10 mouse cellular contexts compared by ENCODE assay signal in the genomic region with DNA sequence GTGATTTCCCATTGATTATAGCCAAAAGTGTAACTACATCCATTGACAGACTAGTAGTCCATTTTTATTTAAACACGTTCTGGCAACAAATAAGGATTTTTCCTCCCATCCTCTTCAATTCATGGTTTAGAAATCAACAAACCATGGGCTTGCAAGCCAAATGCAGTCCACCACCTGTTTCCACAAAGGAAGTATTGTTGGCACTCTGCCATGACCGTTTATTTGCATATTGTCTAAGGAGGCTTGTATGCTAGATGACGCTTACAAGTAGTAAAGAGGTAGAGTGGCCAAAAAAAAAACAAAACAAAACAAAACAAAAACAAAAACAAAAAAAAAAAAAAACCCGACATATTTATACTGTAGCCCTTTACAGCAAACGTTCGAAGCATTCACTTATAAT. TPM values are rescaled to one million over a fixed set of nuclear protein-coding genes. Genes with fewer than 3 reads are reported as not detected.
DNase-seq lines count a peak whose midpoint lies in the region; ATAC-seq and TF ChIP-seq lines count a peak whose summit lies in the region.
"Had no signal": no experiment of that assay in that cellular context is flagged by ENCODE, and none has a peak within 500 bp of the region (broad histone marks: within the 10 kb centered on the region; RNA-seq: fewer than 3 reads in every experiment).

No protein-coding gene starts in this region.

- no peak overlapping the region for H3K9ac ChIP-seq in hindbrain, postnatal 0 days (replicated peaks; ENCODE audit: low read length)
- no peak overlapping the region for H3K9ac ChIP-seq in hindbrain, embryonic 13.5 days
- no peak overlapping the region for H3K9ac ChIP-seq in midbrain, postnatal 0 days (replicated peaks; ENCODE audit: low read length, poor library complexity, severe bottlenecking)
- H3K9ac ChIP-seq in midbrain, embryonic 11.5 days (ENCODE audit: low read length) = no peak overlapping the region
- H3K9ac ChIP-seq: liver, postnatal 0 days had no signal

- ATAC-seq in hindbrain, postnatal 0 days = no peak
- ATAC-seq in hindbrain, embryonic 13.5 days (ENCODE audit: low FRiP score) = no peak
- no peak for ATAC-seq in midbrain, postnatal 0 days (ENCODE audit: low FRiP score)
- ATAC-seq in midbrain, embryonic 11.5 days (ENCODE audit: low FRiP score) = no peak
- no peak for ATAC-seq in inflammation-experienced regulatory T-cells, adult 6 months
- ATAC-seq: liver, postnatal 0 days had no signal

- no peak for TF ChIP-seq CTCF in hindbrain, postnatal 0 days (IDR thresholded peaks at IDR 0.05; ENCODE audit: low read depth)
- TF ChIP-seq CTCF in midbrain, postnatal 0 days (IDR thresholded peaks at IDR 0.05) = no peak

- H3K4me3 ChIP-seq in hindbrain, postnatal 0 days (ENCODE audit: low read length) = no peak overlapping the region
- no peak overlapping the region for H3K4me3 ChIP-seq in hindbrain, embryonic 13.5 days
- H3K4me3 ChIP-seq in midbrain, postnatal 0 days (ENCODE audit: low read depth, low read length) = no peak overlapping the region
- no peak overlapping the region for H3K4me3 ChIP-seq in midbrain, embryonic 11.5 days (ENCODE audit: low read depth, low read length)

- H3K9me3 ChIP-seq in hindbrain, postnatal 0 days (ENCODE audit: low read length) = no peaks in the 10 kb centered on the region
- H3K9me3 ChIP-seq in hindbrain, embryonic 13.5 days = no peaks in the 10 kb centered on the region
- no peaks in the 10 kb centered on the region for H3K9me3 ChIP-seq in midbrain, postnatal 0 days (ENCODE audit: low read length)
- no peaks in the 10 kb centered on the region for H3K9me3 ChIP-seq in midbrain, embryonic 11.5 days (ENCODE audit: control insufficient read depth, low read length)

- no peaks in the 10 kb centered on the region for H3K27me3 ChIP-seq in hindbrain, postnatal 0 days (ENCODE audit: insufficient read depth, low read length)
- H3K27me3 ChIP-seq in hindbrain, embryonic 13.5 days = no peaks in the 10 kb centered on the region
- H3K27me3 ChIP-seq in midbrain, postnatal 0 days (ENCODE audit: insufficient read depth, low read length) = no peaks in the 10 kb centered on the region
- H3K27me3 ChIP-seq in midbrain, embryonic 11.5 days (ENCODE audit: control insufficient read depth, insufficient read depth, low read length) = no peaks in the 10 kb centered on the region
- no peaks in the 10 kb centered on the region for H3K27me3 ChIP-seq in splenic B cell, adult 2 months (ENCODE audit: control insufficient read depth, insufficient read depth, low read length, poor library complexity, severe bottlenecking)

- 35% methylated on average over 6 of the region's 6 CpGs for WGBS in hindbrain, postnatal 0 days
- 51% methylated on average over 6 of the region's 6 CpGs for WGBS in hindbrain, embryonic 13.5 days
- 57% methylated on average over 6 of the region's 6 CpGs for WGBS in midbrain, postnatal 0 days
- 79% methylated on average over 6 of the region's 6 CpGs for WGBS in midbrain, embryonic 11.5 days

- H3K27ac ChIP-seq in hindbrain, postnatal 0 days = no peak overlapping the region
- no peak overlapping the region for H3K27ac ChIP-seq in hindbrain, embryonic 13.5 days
- H3K27ac ChIP-seq in midbrain, postnatal 0 days (ENCODE audit: low read depth, low read length) = no peak overlapping the region
- no peak overlapping the region for H3K27ac ChIP-seq in midbrain, embryonic 11.5 days (ENCODE audit: low read depth, low read length)

- H3K36me3 ChIP-seq in hindbrain, postnatal 0 days (ENCODE audit: insufficient read depth, low read length) = no peaks in the 10 kb centered on the region
- H3K36me3 ChIP-seq in hindbrain, embryonic 13.5 days = no peaks in the 10 kb centered on the region
- H3K36me3 ChIP-seq in midbrain, postnatal 0 days (ENCODE audit: insufficient read depth, low read length) = no peaks in the 10 kb centered on the region
- H3K36me3 ChIP-seq in midbrain, embryonic 11.5 days (ENCODE audit: control insufficient read depth, insufficient read depth, low read length) = no peaks in the 10 kb centered on the region
- no peaks in the 10 kb centered on the region for H3K36me3 ChIP-seq in splenic B cell, adult 2 months (ENCODE audit: control insufficient read depth, insufficient read depth, low read length, poor library complexity, severe bottlenecking)

- no peaks in the 10 kb centered on the region; the same call in 1 of the 2 replicates for H3K4me1 ChIP-seq in hindbrain, postnatal 0 days (ENCODE audit: insufficient read depth, low read length)
- H3K4me1 ChIP-seq in hindbrain, embryonic 13.5 days (replicated peaks) = 0 out of 2 replicates have a peak, but pooled peaks cover 5% of the 10 kb centered on the region
- no peaks in the 10 kb centered on the region for H3K4me1 ChIP-seq in midbrain, postnatal 0 days (ENCODE audit: insufficient read depth, low read length)
- no peaks in the 10 kb centered on the region for H3K4me1 ChIP-seq in midbrain, embryonic 11.5 days (ENCODE audit: control insufficient read depth, insufficient read depth, low read length)

- DNase-seq in cerebellum, postnatal 14 days = peak; percentile 22 to 33
- no peak for DNase-seq in cerebellum, adult 11-12 months
- DNase-seq in hindbrain, postnatal 0 days (ENCODE audit: low spot score) = peak; percentile 74
- peak; percentile 68 for DNase-seq in midbrain, postnatal 0 days (ENCODE audit: low spot score)
- DNase-seq in midbrain, embryonic 11.5 days (ENCODE audit: low spot score, missing footprints) = no peak
- DNase-seq in splenic B cell, adult 2 months (ENCODE audit: low read depth, low spot score) = peak; percentile 77
- DNase-seq: liver, postnatal 0 days; thymus, postnatal 25 days had no signal

- H3K4me2 ChIP-seq in hindbrain, postnatal 0 days (ENCODE audit: low read depth, low read length) = no peak overlapping the region
- no peak overlapping the region for H3K4me2 ChIP-seq in hindbrain, embryonic 13.5 days
- no peak overlapping the region for H3K4me2 ChIP-seq in midbrain, postnatal 0 days (ENCODE audit: low read depth, low read length, poor library complexity, severe bottlenecking)
- H3K4me2 ChIP-seq in midbrain, embryonic 11.5 days = no peak overlapping the region

RNA-seq across cellular contexts. Expression of a gene that starts 3.3 kb away (rescaled TPM):
- 9.9 and 10.0 TPM in 2 replicates for total RNA-seq in hindbrain, postnatal 0 days (2014; rRNA removed)
- 14.8 and 15.8 TPM in 2 replicates for polyA plus RNA-seq in hindbrain, postnatal 0 days (2015; fragmentation: Nextera tagmentation; extraction: Ambion mirVana)
- polyA plus RNA-seq in hindbrain, embryonic 13.5 days (2015; fragmentation: Nextera tagmentation; extraction: Ambion mirVana) = 11.6 and 12.3 TPM in 2 replicates
- total RNA-seq in midbrain, postnatal 0 days (2014; rRNA removed) = 7.6 and 12.0 TPM in 2 replicates
- polyA plus RNA-seq in midbrain, postnatal 0 days (2015; fragmentation: Nextera tagmentation; extraction: Ambion mirVana) = 14.9 and 16.8 TPM in 2 replicates
- polyA plus RNA-seq in midbrain, embryonic 11.5 days (2014; fragmentation: Nextera tagmentation; extraction: Ambion mirVana) = 12.7 and 12.8 TPM in 2 replicates
- polyA plus RNA-seq in inflammation-experienced regulatory T-cells, adult 6 months (2017; shearing (Covaris generic)) = 10 to 100 TPM; 12.8 to 19.5 (median 16.4) TPM

RNA-seq across cellular contexts. Expression of a gene that starts 7.6 kb away (rescaled TPM):
- 2.0 and 3.0 TPM in 2 replicates for total RNA-seq in hindbrain, postnatal 0 days (2014; rRNA removed)
- not detected in 2 replicates for polyA plus RNA-seq in hindbrain, postnatal 0 days (2015; fragmentation: Nextera tagmentation; extraction: Ambion mirVana)
- not detected in 2 replicates for polyA plus RNA-seq in hindbrain, embryonic 13.5 days (2015; fragmentation: Nextera tagmentation; extraction: Ambion mirVana)
- total RNA-seq in midbrain, postnatal 0 days (2014; rRNA removed) = 1.8 and 2.6 TPM in 2 replicates
- polyA plus RNA-seq in midbrain, postnatal 0 days (2015; fragmentation: Nextera tagmentation; extraction: Ambion mirVana) = not detected in 2 replicates
- polyA plus RNA-seq in midbrain, embryonic 11.5 days (2014; fragmentation: Nextera tagmentation; extraction: Ambion mirVana) = not detected in 2 replicates
- polyA plus RNA-seq in inflammation-experienced regulatory T-cells, adult 6 months (2017; shearing (Covaris generic)) = not detected
- polyA plus RNA-seq: liver, postnatal 0 days had no signal

Comparison
In these comparisons a context has a peak if more than half of its experiments do, and no peak if none do; other contexts are left out.
1. DNase-seq: peak in cerebellum, postnatal 14 days (2 of 2), hindbrain, postnatal 0 days (single experiment), midbrain, postnatal 0 days (single experiment) and splenic B cell, adult 2 months (single experiment); none in cerebellum, adult 11-12 months (single experiment) and midbrain, embryonic 11.5 days (single experiment).